In the genomic region with DNA sequence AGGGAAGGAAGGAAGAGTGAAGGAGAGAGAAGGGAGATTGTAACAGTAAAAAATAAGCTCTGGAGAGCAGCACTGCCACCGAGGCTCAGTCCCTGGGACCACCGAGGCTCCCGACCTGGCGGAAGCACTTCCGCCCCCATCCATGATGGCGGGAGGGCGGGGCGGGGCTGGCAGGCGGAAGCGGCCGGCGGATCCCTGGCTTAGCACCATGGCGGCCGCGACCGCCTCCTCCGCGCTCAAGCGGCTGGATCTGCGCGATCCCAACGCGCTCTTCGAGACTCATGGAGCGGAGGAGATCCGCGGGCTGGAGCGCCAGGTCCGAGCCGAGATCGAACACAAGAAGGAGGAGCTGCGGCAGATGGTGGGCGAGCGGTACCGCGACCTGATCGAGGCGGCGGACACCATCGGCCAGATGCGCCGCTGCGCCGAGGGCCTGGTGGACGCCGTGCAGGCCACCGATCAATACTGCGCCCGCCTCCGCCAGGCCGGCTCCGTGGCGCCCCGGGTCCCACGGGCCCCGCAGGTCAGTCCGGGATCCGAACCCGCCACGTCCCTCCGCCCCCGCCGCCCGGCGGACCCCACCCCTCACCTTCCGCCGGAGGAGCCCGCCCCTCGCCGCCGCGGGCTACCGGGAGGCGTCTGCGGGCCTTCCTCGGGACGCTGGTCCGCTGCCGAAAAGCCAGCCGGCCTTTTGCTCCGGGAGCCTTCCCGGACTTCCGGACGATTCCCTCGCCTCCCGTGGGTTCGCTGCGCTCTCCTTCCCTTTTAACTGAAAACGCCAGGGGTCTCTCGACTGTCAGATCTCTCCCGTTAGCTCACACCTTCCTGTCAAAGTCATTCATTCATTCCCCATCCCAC, we compare ENCODE assay signal across 8 mouse cellular contexts. TPM values are rescaled to one million over a fixed set of nuclear protein-coding genes. Genes with fewer than 3 reads are reported as not detected.
DNase-seq lines count a peak whose midpoint lies in the region; ATAC-seq and TF ChIP-seq lines count a peak whose summit lies in the region.

A gene (minus strand): TSS at position 727 of the 858 bp plus-strand sequence.

- peaks cover 30% of the 10 kb centered on the region for H3K36me3 ChIP-seq in embryonic facial prominence, embryonic 15.5 days
- peaks cover 32% of the 10 kb centered on the region for H3K36me3 ChIP-seq in heart, embryonic 13.5 days
- H3K36me3 ChIP-seq in kidney, postnatal 0 days (ENCODE audit: insufficient read depth, low read length) = peaks cover 24% of the 10 kb centered on the region
- H3K36me3 ChIP-seq in liver, embryonic 14.5 days (replicated peaks; ENCODE audit: control insufficient read depth, insufficient read depth, low read depth) = peaks cover 30% of the 10 kb centered on the region
- H3K36me3 ChIP-seq in neural tube, embryonic 11.5 days (ENCODE audit: control insufficient read depth, insufficient read depth, low read length) = 0 out of 2 replicates have a peak, but pooled peaks cover 3% of the 10 kb centered on the region
- peaks cover 16% of the 10 kb centered on the region for H3K36me3 ChIP-seq in stomach, postnatal 0 days (ENCODE audit: control insufficient read depth, insufficient read depth, low read length)

- DNase-seq in CD4-positive helper T cell, adult 2 months (ENCODE audit: low read depth, low spot score) = peak; percentile 88
- peak; percentile 75 for DNase-seq in adrenal gland, postnatal 25 days
- peak; percentile 77 for DNase-seq in kidney, postnatal 0 days (ENCODE audit: low spot score)
- peak; percentile 45 to 51 (median 49) for DNase-seq in liver, embryonic 14.5 days (ENCODE audit: low read depth in 3 of 3, low spot score in 3 of 3)
- peak; percentile 88 for DNase-seq in neural tube, embryonic 11.5 days (ENCODE audit: low spot score)
- peak; percentile 86 for DNase-seq in stomach, postnatal 0 days (ENCODE audit: low spot score)

- ATAC-seq in embryonic facial prominence, embryonic 15.5 days (ENCODE audit: insufficient number of reproducible peaks, low FRiP score, low TSS enrichment, low read depth) = peak; percentile 82
- ATAC-seq in heart, embryonic 13.5 days (ENCODE audit: extremely low read depth, insufficient number of reproducible peaks, low FRiP score, low TSS enrichment) = peak; percentile 58; the same call in 1 of the 2 replicates
- ATAC-seq in kidney, postnatal 0 days (replicated peaks; ENCODE audit: low FRiP score, low read depth) = peak; percentile 53
- ATAC-seq in liver, embryonic 14.5 days (ENCODE audit: insufficient read depth) = peak; percentile 78
- peak; percentile 69; the same call in 1 of the 2 replicates for ATAC-seq in neural tube, embryonic 11.5 days (ENCODE audit: insufficient read depth, low FRiP score, low TSS enrichment)
- ATAC-seq in stomach, postnatal 0 days (ENCODE audit: low FRiP score, low TSS enrichment) = peak; percentile 62

- H3K4me3 ChIP-seq in embryonic facial prominence, embryonic 15.5 days (replicated peaks) = peak within 1 kb of the TSS; percentile 71
- peak within 1 kb of the TSS; percentile 91 for H3K4me3 ChIP-seq in heart, embryonic 13.5 days
- peak within 1 kb of the TSS; percentile 95 for H3K4me3 ChIP-seq in kidney, postnatal 0 days (replicated peaks; ENCODE audit: low read depth, low read length)
- H3K4me3 ChIP-seq in liver, embryonic 14.5 days (ENCODE audit: insufficient read depth in 1 of 2, low read depth in 2 of 2, low read length in 2 of 2) = peak within 1 kb of the TSS; percentile 99 to 100
- peak within 1 kb of the TSS; percentile 61 for H3K4me3 ChIP-seq in neural tube, embryonic 11.5 days (ENCODE audit: low read depth, low read length)
- H3K4me3 ChIP-seq in stomach, postnatal 0 days (ENCODE audit: low read depth, low read length) = peak within 1 kb of the TSS; percentile 98

- no peak for TF ChIP-seq EP300 in liver, embryonic 14.5 days (IDR thresholded peaks at IDR 0.05; ENCODE audit: low read depth)
- TF ChIP-seq EP300 in stomach, postnatal 0 days (optimal IDR thresholded peaks at IDR 0.05) = no peak

- H3K27ac ChIP-seq in embryonic facial prominence, embryonic 15.5 days (replicated peaks) = peak within 1 kb of the TSS; percentile 82
- peak within 1 kb of the TSS; percentile 85 for H3K27ac ChIP-seq in heart, embryonic 13.5 days (replicated peaks)
- H3K27ac ChIP-seq in kidney, postnatal 0 days = peak within 1 kb of the TSS; percentile 87
- peak within 1 kb of the TSS; percentile 84 for H3K27ac ChIP-seq in liver, embryonic 14.5 days
- peak within 1 kb of the TSS; percentile 81 for H3K27ac ChIP-seq in neural tube, embryonic 11.5 days (ENCODE audit: low read depth, low read length)
- H3K27ac ChIP-seq in stomach, postnatal 0 days (replicated peaks) = peak within 1 kb of the TSS; percentile 89

- peak within 1 kb of the TSS; percentile 90 for H3K9ac ChIP-seq in embryonic facial prominence, embryonic 15.5 days
- H3K9ac ChIP-seq in heart, embryonic 13.5 days = peak within 1 kb of the TSS; percentile 97
- H3K9ac ChIP-seq in kidney, postnatal 0 days (ENCODE audit: low read depth, low read length) = peak within 1 kb of the TSS; percentile 97
- H3K9ac ChIP-seq in liver, embryonic 14.5 days (replicated peaks) = peak within 1 kb of the TSS; percentile 86
- peak within 1 kb of the TSS; percentile 93 for H3K9ac ChIP-seq in neural tube, embryonic 11.5 days (ENCODE audit: low read length)
- peak within 1 kb of the TSS; percentile 98 for H3K9ac ChIP-seq in stomach, postnatal 0 days (ENCODE audit: low read length)

- peak; percentile 45; the same call in 1 of the 2 replicates for TF ChIP-seq CTCF in kidney, postnatal 0 days (IDR thresholded peaks at IDR 0.05; ENCODE audit: low read depth)
- TF ChIP-seq CTCF in liver, embryonic 14.5 days (IDR thresholded peaks at IDR 0.05; ENCODE audit: low read depth) = 0 out of 2 replicates have a peak, but pooled peaks have one; percentile 3
- peak; percentile 46 for TF ChIP-seq CTCF in stomach, postnatal 0 days (IDR thresholded peaks at IDR 0.05; ENCODE audit: low read depth)

- H3K4me1 ChIP-seq in embryonic facial prominence, embryonic 15.5 days = peaks cover 40% of the 10 kb centered on the region
- peaks cover 25% of the 10 kb centered on the region for H3K4me1 ChIP-seq in heart, embryonic 13.5 days
- H3K4me1 ChIP-seq in kidney, postnatal 0 days (replicated peaks; ENCODE audit: insufficient read depth, low read length) = peaks cover 10% of the 10 kb centered on the region; the same call in 1 of the 2 replicates
- H3K4me1 ChIP-seq in liver, embryonic 14.5 days (replicated peaks; ENCODE audit: control insufficient read depth in 2 of 2, insufficient read depth in 2 of 2, low read length in 1 of 2) = peaks cover 24 to 27% of the 10 kb centered on the region in 2 experiments
- H3K4me1 ChIP-seq in neural tube, embryonic 11.5 days (ENCODE audit: control insufficient read depth, insufficient read depth, low read length) = peaks cover 10% of the 10 kb centered on the region
- no peaks in the 10 kb centered on the region; the same call in 1 of the 2 replicates for H3K4me1 ChIP-seq in stomach, postnatal 0 days (replicated peaks; ENCODE audit: control insufficient read depth, insufficient read depth)

- no peaks in the 10 kb centered on the region for H3K9me3 ChIP-seq in embryonic facial prominence, embryonic 15.5 days (replicated peaks)
- no peaks in the 10 kb centered on the region for H3K9me3 ChIP-seq in heart, embryonic 13.5 days
- no peaks in the 10 kb centered on the region for H3K9me3 ChIP-seq in kidney, postnatal 0 days (replicated peaks; ENCODE audit: low read length)
- H3K9me3 ChIP-seq in liver, embryonic 14.5 days (ENCODE audit: control insufficient read depth, low read length) = no peaks in the 10 kb centered on the region
- H3K9me3 ChIP-seq in neural tube, embryonic 11.5 days (ENCODE audit: control insufficient read depth, low read length) = no peaks in the 10 kb centered on the region
- H3K9me3 ChIP-seq in stomach, postnatal 0 days (ENCODE audit: control insufficient read depth, low read length) = no peaks in the 10 kb centered on the region

- H3K27me3 ChIP-seq in embryonic facial prominence, embryonic 15.5 days = no peaks in the 10 kb centered on the region
- no peaks in the 10 kb centered on the region for H3K27me3 ChIP-seq in heart, embryonic 13.5 days (replicated peaks)
- no peaks in the 10 kb centered on the region for H3K27me3 ChIP-seq in kidney, postnatal 0 days (ENCODE audit: insufficient read depth, low read length)
- H3K27me3 ChIP-seq in liver, embryonic 14.5 days (ENCODE audit: control insufficient read depth, insufficient read depth, low read length) = no peaks in the 10 kb centered on the region
- H3K27me3 ChIP-seq in neural tube, embryonic 11.5 days (ENCODE audit: control insufficient read depth, insufficient read depth, low read length) = no peaks in the 10 kb centered on the region
- H3K27me3 ChIP-seq in stomach, postnatal 0 days (ENCODE audit: control insufficient read depth, insufficient read depth, low read length) = no peaks in the 10 kb centered on the region

- peak within 1 kb of the TSS; percentile 53 for H3K4me2 ChIP-seq in embryonic facial prominence, embryonic 15.5 days (replicated peaks)
- peak within 1 kb of the TSS; percentile 85 for H3K4me2 ChIP-seq in heart, embryonic 13.5 days
- H3K4me2 ChIP-seq in kidney, postnatal 0 days (ENCODE audit: low read length) = peak within 1 kb of the TSS; percentile 72
- peak within 1 kb of the TSS; percentile 95 for H3K4me2 ChIP-seq in liver, embryonic 14.5 days (ENCODE audit: low read depth)
- peak within 1 kb of the TSS; percentile 56 for H3K4me2 ChIP-seq in neural tube, embryonic 11.5 days (ENCODE audit: low read depth)
- peak within 1 kb of the TSS; percentile 74 for H3K4me2 ChIP-seq in stomach, postnatal 0 days (replicated peaks; ENCODE audit: low read depth)

- under 1% methylated on average over 79 of the region's 91 CpGs for WGBS in embryonic facial prominence, embryonic 15.5 days
- WGBS in heart, embryonic 13.5 days = under 1% methylated on average over 83 of the region's 91 CpGs
- under 1% methylated on average over 87 of the region's 91 CpGs for WGBS in kidney, postnatal 0 days
- 0% methylated on average over 84 of the region's 91 CpGs for WGBS in liver, embryonic 14.5 days (ENCODE audit: insufficient replicate concordance)
- under 1% methylated on average over 76 of the region's 91 CpGs for WGBS in neural tube, embryonic 11.5 days
- WGBS in stomach, postnatal 0 days = under 1% methylated on average over 64 of the region's 91 CpGs

RNA-seq across cellular contexts. Expression of the gene that starts here (rescaled TPM):
- 19.8 and 26.3 TPM in 2 replicates for total RNA-seq in adrenal gland, postnatal 25 days (2021)
- 26.9 and 27.0 TPM in 2 replicates for polyA plus RNA-seq in embryonic facial prominence, embryonic 15.5 days (2015; fragmentation: Nextera tagmentation; extraction: Ambion mirVana)
- polyA plus RNA-seq in heart, embryonic 13.5 days (2015; fragmentation: Nextera tagmentation; extraction: Ambion mirVana) = 15.2 and 16.8 TPM in 2 replicates
- polyA plus RNA-seq in kidney, postnatal 0 days (2015; fragmentation: Nextera tagmentation; extraction: Ambion mirVana) = 22.8 and 23.3 TPM in 2 replicates
- polyA plus RNA-seq in liver, embryonic 14.5 days (2012; rRNA removed) = 4.9 and 5.1 TPM in 2 replicates
- 10.1 and 10.2 TPM in 2 replicates for polyA plus RNA-seq in liver, embryonic 14.5 days (2014; fragmentation: Nextera tagmentation; extraction: Ambion mirVana)
- 20.1 and 20.5 TPM in 2 replicates for polyA plus RNA-seq in neural tube, embryonic 11.5 days (2014; fragmentation: Nextera tagmentation; extraction: Ambion mirVana)
- polyA plus RNA-seq in stomach, postnatal 0 days (2015; fragmentation: Nextera tagmentation; extraction: Ambion mirVana) = 56.6 and 58.0 TPM in 2 replicates

Comparison
In these comparisons a context has a peak if more than half of its experiments do, and no peak if none do; other contexts are left out.
1. Peak in every context shown above with its lines: DNase-seq, ATAC-seq, H3K4me3 ChIP-seq and H3K27ac ChIP-seq.